Mouse (Mus musculus) bone marrow, adult 2 months (tissue): ENCODE results near the gene Sphk1.

ENCODE experiments used
- CTCF ChIP-seq: fragments of 200-500 bp; IDR thresholded peaks from 2 replicates; pipeline ENCODE4 v1.5.1; 2011; ENCODE audit warnings: low read length, control low read depth; ENCODE audit not compliant: control insufficient read depth, insufficient read depth
- POLR2A ChIP-seq: fragments of 200-500 bp; IDR thresholded peaks from 2 replicates; pipeline ENCODE4 v1.6.1; 2011; ENCODE audit warnings: low read depth, mild to moderate bottlenecking, control low read depth, low read length, borderline replicate concordance; ENCODE audit not compliant: control insufficient read depth

GRCm38 (mm10) chr11:116537388-116537787 lies 6.7 kb downstream of the Sphk1 start:
- TF ChIP-seq POLR2A (no peak), CTCF (no peak)
